Mouse (Mus musculus) hindbrain, embryonic 11.5 days (tissue): ENCODE measurements around the gene Gm21983. TPM values are rescaled to one million over a fixed set of nuclear protein-coding genes. Genes with fewer than 3 reads are reported as not detected.

Source experiments
- microRNA counts: library from miRNA; unstranded; fragments of <30 nt; microRNA quantifications from one replicate; lab custom pipeline; 2015
- polyA plus RNA-seq: library from polyadenylated mRNA; unstranded; fragments of >200 nt; fragmentation: Nextera tagmentation; extraction: Ambion mirVana; gene quantifications from 2 replicates; pipeline ENCODE4 v1.2.1, GENCODE M21; 2014

Gm21983 gene
- polyA plus RNA-seq, 1 experiment from 2014 or later = not detected

MicroRNA genes within 50 kb of the gene (microRNA counts, 519-probe panel; counts per million panel counts)
- not detected for microRNA mmu-miR-1191 (lab: Ali Mortazavi, UCI)

Other genes starting within 250 kb of the Gm21983 start
- not detected in 2 replicates for gene Cyp2a22, start 241.7 kb downstream of the Gm21983 start, polyA plus RNA-seq
- gene Cyp2a12, start 152.0 kb downstream of the Gm21983 start, polyA plus RNA-seq = not detected in 2 replicates
- gene Cyp2f2, start 61.2 kb downstream of the Gm21983 start, polyA plus RNA-seq = not detected in 2 replicates
- 0.11 TPM in 1 of 2 replicates, not detected in the other for gene Cyp2t4, start 27.4 kb downstream of the Gm21983 start, polyA plus RNA-seq
- gene Egln2, start 14.3 kb downstream of the Gm21983 start, polyA plus RNA-seq = 37.2 and 43.2 TPM in 2 replicates
- 68.9 and 75.4 TPM in 2 replicates for gene Rab4b, start 2.2 kb downstream of the Gm21983 start, polyA plus RNA-seq
- 3.4 and 3.7 TPM in 2 replicates for gene Mia, start 71 bp upstream of the Gm21983 start, polyA plus RNA-seq
- gene BC024978, start 14.7 kb upstream of the Gm21983 start, polyA plus RNA-seq = 3.4 and 4.1 TPM in 2 replicates
- 333 and 349 TPM in 2 replicates for gene Snrpa, start 15.2 kb upstream of the Gm21983 start, polyA plus RNA-seq
- 5.0 and 6.7 TPM in 2 replicates for gene Itpkc, start 47.6 kb upstream of the Gm21983 start, polyA plus RNA-seq
- gene Coq8b, start 51.9 kb upstream of the Gm21983 start, polyA plus RNA-seq = 13.9 and 18.4 TPM in 2 replicates
- gene Numbl, start 77.3 kb upstream of the Gm21983 start, polyA plus RNA-seq = 19.8 and 22.7 TPM in 2 replicates
- 2.4 and 3.9 TPM in 2 replicates for gene Ltbp4, start 156.6 kb upstream of the Gm21983 start, polyA plus RNA-seq
- 51.5 and 56.7 TPM in 2 replicates for gene Shkbp1, start 174.9 kb upstream of the Gm21983 start, polyA plus RNA-seq
- gene Gm20479, start 176.3 kb upstream of the Gm21983 start, polyA plus RNA-seq = 0.33 and 0.57 TPM in 2 replicates